Mouse (Mus musculus): Measurements from ENCODE around the gene Neurl1a. TPM values are rescaled to one million over a fixed set of nuclear protein-coding genes. Genes with fewer than 3 reads are reported as not detected.
A peak's percentile ranks its signal among the peaks of the same experiment; 100 is the strongest.

The Neurl1a gene
- total RNA-seq, 2 experiments from 2014 or later = 161 to 164 TPM

DNA sequence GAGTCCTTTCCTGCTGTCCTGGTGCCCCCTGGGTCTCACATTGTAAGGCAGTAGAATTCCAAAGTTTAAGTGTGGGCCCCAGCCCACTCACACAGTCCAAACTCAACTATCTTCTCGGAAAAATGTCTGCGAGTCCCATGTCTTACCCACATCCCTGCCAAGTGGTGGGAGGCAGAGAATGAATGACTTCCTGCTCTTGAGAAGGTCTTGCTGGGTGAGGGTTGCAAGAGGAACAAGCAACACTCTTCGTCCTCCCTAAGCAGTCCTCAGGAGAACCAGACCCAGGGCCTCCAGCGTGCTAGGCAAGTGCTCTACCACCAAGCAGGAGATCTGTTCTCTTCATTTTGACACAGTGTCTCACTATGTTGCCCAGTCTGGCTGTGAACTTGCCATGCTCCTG, 63.6 kb downstream of the Neurl1a start:
- DNase-seq (ENCODE audit: low spot score in 2 of 2) = no peak

DNA sequence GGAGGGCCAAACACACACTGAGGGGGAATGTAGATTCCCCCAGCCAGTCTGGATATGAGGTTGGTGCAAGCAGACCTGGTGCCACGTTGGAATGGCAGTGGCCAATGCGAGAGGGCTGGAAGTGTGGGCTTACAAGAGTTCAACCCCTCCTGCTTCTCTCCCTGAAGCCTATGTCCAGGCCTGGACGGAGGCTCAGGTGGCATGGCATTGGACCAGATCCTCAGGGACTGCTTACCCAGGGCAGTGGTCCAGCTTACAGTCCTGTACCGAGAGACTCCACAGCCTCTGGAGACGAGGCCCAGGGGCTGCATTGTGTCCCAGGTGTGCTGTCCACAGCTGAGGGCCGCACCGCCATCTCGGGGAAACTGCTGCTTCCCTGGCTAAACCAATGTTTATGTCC, 66.9 kb downstream of the Neurl1a start:
- DNase-seq (ENCODE audit: low spot score in 2 of 2) = no peak

GRCm38 (mm10) chr19:47247791-47248190, 69.2 kb downstream of the Neurl1a start:
- DNase-seq (ENCODE audit: low spot score in 2 of 2) = no peak

- DNase-seq (ENCODE audit: low spot score in 2 of 2) = no peak
Observed at GRCm38 (mm10) chr19:47248296-47248695, 69.7 kb downstream of the Neurl1a start.

GRCm38 (mm10) chr19:47248906-47249568, 70.4 kb downstream of the Neurl1a start:
- no peak for DNase-seq (ENCODE audit: low spot score in 2 of 2)

- DNase-seq (ENCODE audit: low spot score in 2 of 2) = no peak
Observed at GRCm38 (mm10) chr19:47250931-47251330, 72.3 kb downstream of the Neurl1a start.

GRCm38 (mm10) chr19:47253053-47253628, 74.5 kb downstream of the Neurl1a start:
- no peak for DNase-seq (ENCODE audit: low spot score in 2 of 2)

- no peak for DNase-seq (ENCODE audit: low spot score in 2 of 2)
Observed at GRCm38 (mm10) chr19:47255036-47255435, 76.4 kb downstream of the Neurl1a start.

DNA sequence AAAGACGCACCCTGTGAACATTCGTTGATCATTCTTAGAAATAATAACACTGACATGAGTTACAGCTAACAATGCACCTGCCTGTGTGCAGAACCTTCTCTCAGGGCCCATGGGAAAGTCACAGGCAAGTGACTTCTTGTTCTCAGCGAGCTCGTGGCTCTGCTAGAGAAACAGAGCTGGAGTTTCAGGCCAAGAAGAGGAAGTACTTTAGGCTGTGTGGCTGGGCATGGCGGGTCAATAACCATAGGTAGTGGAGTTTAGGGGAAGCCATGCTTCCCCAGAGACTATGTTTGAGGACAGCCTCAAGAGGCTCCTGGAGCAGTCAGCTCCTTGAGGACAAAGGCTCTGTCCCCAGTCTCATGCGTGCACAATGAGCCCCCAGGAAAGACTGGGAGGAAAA, 77.3 kb downstream of the Neurl1a start:
- no peak for DNase-seq (ENCODE audit: low spot score in 2 of 2)

GRCm38 (mm10) chr19:47259581-47259980, 81.0 kb downstream of the Neurl1a start:
- DNase-seq (ENCODE audit: low spot score in 2 of 2) = peak in 1 of 2 experiments; percentile 58

GRCm38 (mm10) chr19:47261196-47261595, 82.6 kb downstream of the Neurl1a start:
- DNase-seq (ENCODE audit: low spot score in 2 of 2) = peak in 1 of 2 experiments; percentile 66

- DNase-seq (ENCODE audit: low spot score in 2 of 2) = no peak
Observed at GRCm38 (mm10) chr19:47263621-47264020, 85.0 kb downstream of the Neurl1a start.

DNA sequence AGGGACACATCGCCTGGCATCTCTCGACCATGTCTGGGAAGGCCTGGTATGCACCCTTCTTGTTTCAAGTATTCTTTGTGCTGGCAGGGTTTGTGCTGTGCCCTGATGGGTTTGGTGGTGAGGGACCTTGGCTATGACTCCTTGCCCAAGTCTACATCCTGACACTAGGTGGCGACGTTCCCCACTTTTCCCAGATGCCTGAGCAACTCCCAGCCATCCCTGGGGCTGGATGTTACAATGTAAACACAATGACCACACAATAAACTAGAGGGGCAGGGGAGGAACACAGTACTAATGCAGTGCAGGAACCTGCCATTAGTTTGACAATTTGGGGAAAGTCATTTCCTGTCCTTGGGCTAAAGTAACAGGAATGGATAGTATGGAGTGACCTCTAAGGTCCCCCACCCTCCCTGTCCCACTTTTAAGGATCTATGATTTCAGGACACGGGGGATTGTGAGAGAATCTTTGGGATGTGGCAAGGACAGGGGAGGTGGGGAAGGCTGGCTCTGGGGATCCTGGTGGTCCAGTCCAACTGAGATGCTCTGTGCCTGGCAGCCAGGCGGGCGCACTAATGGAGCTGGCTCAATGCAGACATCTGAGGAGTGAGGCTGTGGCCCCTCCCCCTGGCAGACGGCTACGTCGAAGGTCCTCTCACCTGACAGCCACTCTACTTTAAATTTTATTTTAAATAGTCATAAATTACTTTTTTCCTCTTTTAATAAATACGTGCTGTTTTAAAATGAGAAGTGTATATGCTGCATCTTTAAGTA, 85.9 kb downstream of the Neurl1a start:
- peak; percentile 66 to 80 for DNase-seq (ENCODE audit: low spot score in 2 of 2)

DNA sequence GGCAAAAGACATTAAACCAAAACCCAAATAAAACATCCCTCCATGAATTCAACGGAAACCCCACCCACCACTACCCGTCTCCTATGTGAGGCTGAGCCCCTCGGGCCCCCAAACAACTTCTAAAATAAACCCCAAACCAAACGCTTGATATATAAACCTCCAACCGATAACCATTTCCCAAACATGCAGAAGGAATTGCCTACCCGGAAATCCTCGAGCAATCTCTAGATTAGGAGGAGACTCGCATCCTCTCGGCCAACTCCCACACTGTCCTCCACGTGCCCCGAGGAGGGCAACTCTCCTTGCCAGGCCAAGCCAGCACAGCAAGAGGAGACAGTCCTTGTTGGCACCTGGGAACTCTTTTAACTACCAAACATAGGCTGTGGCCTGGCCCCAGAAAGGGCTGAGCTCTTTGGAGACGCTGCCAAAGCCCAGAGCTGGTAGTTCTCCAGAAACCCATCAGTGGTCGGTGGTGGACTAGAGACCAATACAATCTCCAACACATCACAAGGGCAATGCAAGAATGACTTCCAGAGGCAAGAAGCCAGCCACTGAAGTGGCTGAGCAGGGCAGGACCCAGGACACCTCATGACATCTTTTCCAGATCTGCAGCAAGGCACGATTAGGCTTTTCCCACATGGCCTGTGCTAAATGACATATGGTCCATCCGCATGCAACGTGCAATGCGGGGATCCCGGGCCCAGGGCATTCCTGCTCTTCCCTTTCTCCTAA, 87.6 kb downstream of the Neurl1a start:
- no peak for DNase-seq (ENCODE audit: low spot score in 2 of 2)

DNA sequence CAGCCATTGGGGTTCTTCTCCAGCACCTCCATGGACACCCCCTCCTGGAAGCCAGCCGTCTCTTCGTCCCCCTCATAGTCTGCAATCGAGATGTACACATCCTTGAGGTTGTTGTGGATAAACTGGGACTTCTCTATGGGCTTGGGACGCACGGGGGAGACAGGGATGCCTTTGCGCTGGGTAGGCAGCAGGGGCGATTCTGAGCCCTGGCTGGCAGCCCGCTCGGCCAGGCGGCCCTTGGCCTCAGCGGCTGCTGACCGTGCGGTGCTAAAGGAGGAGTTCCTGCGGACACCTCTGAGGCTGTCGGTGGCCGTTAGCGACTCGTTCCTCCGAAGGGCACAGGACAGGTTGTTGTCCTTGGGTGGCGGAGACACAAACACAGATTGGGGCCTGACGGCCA, 88.4 kb downstream of the Neurl1a start:
- DNase-seq (ENCODE audit: low spot score in 2 of 2) = no peak

- peak in 1 of 2 experiments; percentile 39 for DNase-seq (ENCODE audit: low spot score in 2 of 2)
Observed at GRCm38 (mm10) chr19:47269729-47270128, 91.1 kb downstream of the Neurl1a start.

DNA sequence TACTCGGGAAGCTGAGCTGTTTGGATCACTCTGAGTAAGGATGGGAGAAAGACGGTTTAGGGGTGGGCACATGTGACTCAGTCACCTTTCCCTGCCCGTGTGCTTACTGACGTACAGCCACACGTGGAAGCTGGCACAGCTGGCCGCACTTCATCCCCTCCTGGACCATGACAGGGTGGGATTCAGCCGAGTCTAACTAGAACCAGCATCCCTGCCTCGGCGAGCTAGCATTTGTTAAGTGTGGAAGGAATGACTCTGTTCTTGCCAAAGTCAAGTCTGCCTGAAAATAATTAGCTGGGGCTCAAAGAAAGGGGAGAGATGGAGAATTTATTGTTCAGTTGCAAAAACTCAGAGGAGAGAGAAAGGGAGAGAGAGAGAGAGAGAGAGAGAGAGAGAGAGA, 91.9 kb downstream of the Neurl1a start:
- DNase-seq (ENCODE audit: low spot score in 2 of 2) = no peak

- peak; percentile 61 to 62 for DNase-seq (ENCODE audit: low spot score in 2 of 2)
Observed at GRCm38 (mm10) chr19:47276730-47277129, 98.1 kb downstream of the Neurl1a start.

- DNase-seq (ENCODE audit: low spot score in 2 of 2) = no peak
Observed at GRCm38 (mm10) chr19:47279372-47279771, 100.8 kb downstream of the Neurl1a start.

GRCm38 (mm10) chr19:47279788-47280532, 101.3 kb downstream of the Neurl1a start:
- peak; percentile 85 to 93 for DNase-seq (ENCODE audit: low spot score in 2 of 2)

DNA sequence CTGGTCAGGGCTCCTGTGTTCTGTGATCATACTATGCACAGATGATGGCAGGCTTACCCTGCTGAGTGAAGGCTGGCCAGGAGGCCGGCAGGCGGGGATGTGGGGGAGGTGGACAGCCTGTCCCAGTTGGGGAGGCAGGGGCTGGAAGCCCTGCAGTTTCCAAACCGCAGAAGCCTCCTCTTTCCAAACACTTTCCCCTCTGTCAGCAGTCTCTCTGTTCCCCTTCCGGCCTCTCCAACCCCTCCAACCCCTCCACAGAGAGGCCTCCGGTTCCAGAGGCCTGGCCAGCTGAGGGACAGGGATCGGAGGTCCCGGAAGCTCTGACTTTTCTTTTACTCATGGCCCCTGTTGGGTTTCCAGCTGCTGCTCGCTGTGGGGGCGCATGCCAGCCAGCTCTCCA, 102.3 kb downstream of the Neurl1a start:
- no peak for DNase-seq (ENCODE audit: low spot score in 2 of 2)
